Mouse (Mus musculus) erythroblast, embryonic 14.5 days (primary cell): ENCODE measurements around the gene Gps2.

Source experiments
- GATA1 ChIP-seq: IDR thresholded peaks from 2 replicates; pipeline ENCODE4 v1.6.1; 2012; ENCODE audit warnings: low read length, inconsistent platforms, mixed read lengths
- TAL1 ChIP-seq: IDR thresholded peaks from 3 replicates; pipeline ENCODE4 v1.6.1; 2012; ENCODE audit warnings: low read length, inconsistent platforms, mixed read lengths

DNA sequence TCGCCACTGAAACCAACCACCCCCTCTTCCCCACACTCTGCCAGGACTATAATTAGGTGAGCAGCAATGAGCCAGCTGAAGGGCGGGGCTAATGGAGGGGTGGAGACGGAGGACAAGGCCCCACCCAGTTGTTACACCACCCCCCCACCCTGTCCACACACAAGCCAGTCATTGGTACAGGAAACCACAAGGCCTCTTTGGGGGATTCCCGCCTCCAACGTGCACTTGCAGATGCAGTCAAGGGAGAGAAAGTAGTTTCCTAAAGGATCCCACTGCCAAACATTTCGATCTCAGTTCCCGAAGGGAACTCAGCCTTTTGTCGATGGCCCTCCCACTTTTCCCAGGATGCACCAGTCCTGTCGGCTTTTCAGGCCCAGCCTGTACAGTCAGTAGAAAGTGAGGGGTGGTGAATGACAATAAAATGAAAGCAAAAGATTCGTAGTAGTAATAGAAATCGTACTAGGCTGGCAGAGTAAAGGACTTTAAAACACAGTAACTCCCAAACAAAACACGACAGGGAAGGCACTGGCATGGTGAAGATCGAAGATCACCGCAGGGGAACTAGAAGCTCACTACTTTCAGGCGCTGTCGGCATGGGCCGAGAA, 6.1 kb downstream of the Gps2 start:
- TF ChIP-seq GATA1 (no peak), TAL1 (no peak)
